Mouse (Mus musculus): ENCODE measurements around the gene Hist1h2bh. TPM values are rescaled to one million over a fixed set of nuclear protein-coding genes. Genes with fewer than 3 reads are reported as not detected.

The Hist1h2bh gene
- 2.4 and 4.0 TPM in 2 replicates for polyA plus RNA-seq (2012; rRNA removed)

DNA sequence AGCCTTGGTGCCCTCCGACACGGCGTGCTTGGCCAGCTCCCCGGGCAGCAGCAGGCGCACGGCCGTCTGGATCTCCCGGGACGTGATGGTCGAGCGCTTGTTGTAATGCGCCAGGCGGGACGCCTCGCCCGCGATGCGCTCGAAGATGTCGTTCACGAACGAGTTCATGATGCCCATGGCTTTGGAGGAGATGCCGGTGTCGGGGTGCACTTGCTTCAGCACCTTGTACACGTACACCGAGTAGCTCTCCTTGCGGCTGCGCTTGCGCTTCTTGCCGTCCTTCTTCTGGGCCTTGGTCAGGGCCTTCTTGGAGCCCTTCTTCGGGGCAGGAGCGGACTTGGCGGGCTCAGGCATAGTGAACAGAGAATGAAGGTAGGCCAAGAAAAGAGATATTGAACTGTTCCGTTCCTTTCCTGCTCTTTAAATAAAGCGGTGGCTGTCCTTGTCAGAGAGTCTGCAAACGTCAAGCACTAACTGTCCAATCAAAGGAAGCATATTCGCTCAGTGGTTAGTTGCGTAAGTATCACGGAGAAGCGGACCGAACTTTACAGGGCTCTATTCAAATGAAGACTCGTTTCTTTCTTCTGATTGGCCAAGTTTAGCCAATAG, at the start of gene Hist1h2bh:
Hist1h2bh (minus strand) TSS at position 394 of the 609 bp plus-strand sequence.

DNA sequence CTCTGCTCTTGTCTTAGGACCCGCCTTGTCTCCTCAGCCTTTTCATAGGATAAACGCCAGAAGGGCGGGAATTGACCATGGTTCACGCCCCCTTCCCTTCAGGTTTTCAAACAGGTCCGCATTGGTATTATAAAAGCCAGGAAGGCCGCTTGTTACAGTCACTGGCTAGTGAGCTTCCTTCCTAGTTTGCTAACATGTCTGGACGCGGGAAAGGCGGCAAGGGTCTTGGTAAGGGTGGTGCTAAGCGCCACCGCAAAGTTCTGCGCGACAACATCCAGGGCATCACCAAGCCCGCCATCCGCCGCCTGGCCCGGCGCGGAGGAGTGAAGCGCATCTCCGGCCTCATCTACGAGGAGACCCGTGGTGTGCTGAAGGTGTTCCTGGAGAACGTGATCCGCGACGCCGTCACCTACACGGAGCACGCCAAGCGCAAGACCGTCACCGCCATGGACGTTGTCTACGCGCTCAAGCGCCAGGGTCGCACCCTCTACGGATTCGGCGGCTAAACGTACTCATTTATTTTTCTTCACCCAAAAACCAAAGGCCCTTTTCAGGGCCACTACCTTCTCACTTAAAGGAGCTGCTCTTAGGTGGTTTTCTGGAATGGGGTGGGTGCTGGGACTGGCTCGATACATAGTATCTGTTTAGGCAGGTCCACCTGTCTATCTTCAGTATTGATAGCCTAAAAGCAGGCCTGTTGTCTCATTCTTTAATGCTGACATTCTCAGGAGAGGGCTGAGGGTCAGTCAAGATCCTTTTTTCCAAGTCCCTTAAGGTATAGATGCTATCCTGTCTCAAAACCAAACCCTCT, 38.4 kb upstream of the Hist1h2bh start, which contains the start of gene Hist1h4d:
Hist1h4d (plus strand) TSS at position 191 of the 811 bp plus-strand sequence.

DNA sequence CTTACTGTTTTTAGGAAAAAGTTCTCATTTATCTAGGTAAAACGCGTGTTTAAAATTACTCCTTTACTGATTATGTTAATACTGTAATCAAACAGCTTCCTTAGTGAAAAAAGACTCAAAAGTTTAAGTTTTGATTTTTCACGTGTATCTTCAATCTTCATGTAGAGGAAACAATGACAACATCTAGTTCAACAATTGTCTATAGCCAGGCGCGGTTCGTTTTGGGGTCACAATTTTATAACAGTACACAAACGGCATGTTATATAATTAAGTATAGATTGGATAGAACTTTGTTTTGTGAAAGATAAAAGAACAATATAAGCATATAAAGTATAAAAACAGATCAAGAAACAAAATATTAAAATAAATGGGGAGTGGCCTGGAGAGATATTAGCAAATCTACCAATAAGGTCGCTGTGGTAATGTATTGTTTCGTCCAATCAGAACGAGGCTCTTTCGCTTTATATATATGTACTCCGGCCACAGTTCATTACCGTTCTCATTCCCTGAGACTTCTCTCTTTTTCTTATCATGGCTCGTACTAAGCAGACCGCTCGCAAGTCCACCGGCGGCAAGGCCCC, 32.2 kb upstream of the Hist1h2bh start, which contains the start of gene Hist1h3d:
Hist1h3d (plus strand) TSS at position 493 of the 581 bp plus-strand sequence.

DNA sequence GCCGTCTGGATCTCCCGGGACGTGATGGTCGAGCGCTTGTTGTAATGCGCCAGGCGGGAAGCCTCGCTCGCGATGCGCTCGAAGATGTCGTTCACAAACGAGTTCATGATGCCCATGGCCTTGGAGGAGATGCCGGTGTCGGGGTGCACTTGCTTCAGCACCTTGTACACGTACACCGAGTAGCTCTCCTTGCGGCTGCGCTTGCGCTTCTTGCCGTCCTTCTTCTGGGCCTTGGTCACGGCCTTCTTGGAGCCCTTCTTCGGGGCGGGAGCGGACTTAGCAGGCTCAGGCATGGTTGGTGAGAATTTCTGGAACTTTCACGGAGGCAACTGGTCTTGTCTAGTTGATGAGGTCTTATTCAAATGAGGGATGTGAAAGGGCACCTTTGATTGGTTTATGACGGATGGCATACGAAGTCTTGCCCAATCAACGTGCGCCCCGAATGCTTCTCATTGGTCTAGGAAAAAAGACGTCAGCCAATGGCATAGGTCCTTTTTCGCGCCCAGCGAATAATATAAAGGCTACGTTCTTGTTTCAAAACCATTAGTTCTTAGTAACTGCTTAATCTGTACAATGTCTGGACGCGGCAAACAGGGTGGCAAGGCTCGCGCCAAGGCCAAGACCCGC, 30.8 kb upstream of the Hist1h2bh start, which contains the start of the genes Hist1h2bf and Hist1h2ad:
Hist1h2bf (minus strand) TSS at position 299 of the 627 bp plus-strand sequence.
Hist1h2ad (plus strand) TSS at position 484 of the 627 bp plus-strand sequence.

DNA sequence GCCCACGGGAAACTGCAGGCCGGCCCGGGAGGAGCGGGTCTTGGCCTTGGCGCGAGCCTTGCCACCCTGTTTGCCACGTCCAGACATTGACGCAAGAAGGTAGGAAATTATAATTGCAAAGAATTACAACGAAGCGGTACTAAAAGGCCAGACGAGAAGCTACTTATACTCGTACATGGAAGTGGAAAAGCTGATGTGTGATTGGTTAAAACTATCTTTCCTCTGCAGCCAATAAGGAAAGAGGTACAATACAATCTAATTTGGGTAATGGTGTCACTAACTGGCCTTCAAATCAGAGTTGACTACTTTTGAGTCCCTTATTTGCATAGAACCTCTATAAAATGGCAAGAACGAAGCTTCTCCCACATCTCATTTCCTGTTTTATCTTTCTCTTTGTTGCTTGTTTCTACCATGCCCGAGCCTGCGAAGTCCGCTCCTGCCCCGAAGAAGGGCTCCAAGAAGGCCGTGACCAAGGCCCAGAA, 27.9 kb upstream of the Hist1h2bh start, which contains the start of the genes Hist1h2ae and Hist1h2bg:
Hist1h2ae (minus strand) TSS at position 199 of the 482 bp plus-strand sequence.
Hist1h2bg (plus strand) TSS at position 375 of the 482 bp plus-strand sequence.

DNA sequence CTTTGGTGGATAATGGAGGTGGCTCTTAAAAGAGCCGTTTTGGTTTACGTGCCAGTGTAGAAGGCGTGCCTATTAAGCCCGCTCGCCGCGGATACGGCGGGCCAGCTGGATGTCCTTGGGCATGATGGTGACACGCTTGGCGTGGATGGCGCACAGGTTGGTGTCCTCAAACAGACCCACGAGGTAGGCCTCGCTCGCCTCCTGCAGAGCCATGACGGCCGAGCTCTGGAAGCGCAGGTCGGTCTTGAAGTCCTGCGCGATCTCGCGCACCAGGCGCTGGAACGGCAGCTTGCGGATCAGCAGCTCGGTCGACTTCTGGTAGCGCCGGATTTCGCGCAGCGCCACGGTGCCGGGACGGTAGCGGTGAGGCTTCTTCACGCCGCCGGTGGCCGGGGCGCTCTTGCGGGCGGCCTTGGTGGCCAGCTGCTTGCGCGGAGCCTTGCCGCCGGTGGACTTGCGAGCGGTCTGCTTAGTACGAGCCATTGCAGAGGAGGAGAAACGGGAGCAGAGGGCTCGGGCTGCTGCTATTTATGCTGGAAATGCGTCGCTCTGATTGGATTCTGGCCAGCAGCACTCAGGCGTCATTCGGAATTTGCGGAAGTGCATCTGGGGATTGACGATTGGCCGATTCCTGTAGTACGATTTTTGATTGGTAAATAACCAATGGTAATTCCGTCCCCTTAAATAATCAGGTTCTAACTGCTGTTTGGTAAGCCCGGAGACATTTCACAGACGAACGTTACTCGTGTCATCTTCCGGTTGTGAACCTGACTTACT, 18.9 kb upstream of the Hist1h2bh start, which contains the start of gene Hist1h3e:
Hist1h3e (minus strand) TSS at position 487 of the 777 bp plus-strand sequence.

DNA sequence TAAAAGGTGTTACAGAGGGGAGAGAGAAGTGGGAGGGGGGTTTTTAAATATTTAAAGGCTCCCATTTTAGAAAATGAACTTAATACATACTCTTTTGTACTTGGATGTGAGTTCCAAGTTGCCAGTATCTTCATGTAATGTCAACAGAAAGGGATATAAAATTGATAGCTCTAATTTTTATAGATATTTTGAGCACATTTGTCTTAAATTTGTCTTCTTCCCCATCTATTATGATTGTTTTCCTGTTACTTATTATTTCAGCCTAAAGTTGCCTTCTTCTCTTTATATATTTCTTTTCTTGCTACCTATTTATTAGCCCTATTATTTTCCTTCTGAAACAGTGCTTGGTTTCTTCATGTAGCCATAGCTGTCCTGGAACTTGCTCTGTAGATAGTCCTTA, 9.8 kb upstream of the Hist1h2bh start, which contains the start of gene Hist1h1d:
Hist1h1d (plus strand) TSS at position 301 of the 400 bp plus-strand sequence.

DNA sequence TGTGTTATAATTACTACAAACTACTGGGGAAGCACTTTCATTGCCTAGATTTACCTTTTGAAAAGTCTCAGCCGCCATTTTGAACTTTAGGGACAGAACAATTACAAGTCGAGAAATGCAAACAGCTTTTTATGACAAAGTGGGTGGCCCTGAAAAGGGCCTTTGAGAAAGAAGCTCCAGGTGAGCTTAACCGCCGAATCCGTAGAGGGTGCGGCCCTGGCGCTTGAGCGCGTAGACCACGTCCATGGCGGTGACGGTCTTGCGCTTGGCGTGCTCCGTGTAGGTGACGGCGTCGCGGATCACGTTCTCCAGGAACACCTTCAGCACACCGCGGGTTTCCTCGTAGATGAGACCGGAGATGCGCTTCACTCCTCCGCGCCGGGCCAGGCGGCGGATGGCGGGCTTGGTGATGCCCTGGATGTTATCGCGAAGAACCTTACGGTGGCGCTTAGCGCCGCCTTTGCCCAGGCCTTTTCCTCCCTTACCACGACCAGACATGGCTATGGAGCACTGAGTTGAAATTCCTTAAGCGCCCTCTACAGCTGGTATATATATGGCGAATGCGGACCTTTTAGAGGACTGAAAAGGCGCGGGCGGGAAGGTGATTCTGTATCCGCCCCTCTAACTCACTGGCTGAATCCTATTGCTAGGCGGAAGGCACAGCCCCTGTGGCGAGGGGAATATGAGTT, 8.1 kb upstream of the Hist1h2bh start, which contains the start of gene Hist1h4f:
Hist1h4f (minus strand) TSS at position 503 of the 689 bp plus-strand sequence.

DNA sequence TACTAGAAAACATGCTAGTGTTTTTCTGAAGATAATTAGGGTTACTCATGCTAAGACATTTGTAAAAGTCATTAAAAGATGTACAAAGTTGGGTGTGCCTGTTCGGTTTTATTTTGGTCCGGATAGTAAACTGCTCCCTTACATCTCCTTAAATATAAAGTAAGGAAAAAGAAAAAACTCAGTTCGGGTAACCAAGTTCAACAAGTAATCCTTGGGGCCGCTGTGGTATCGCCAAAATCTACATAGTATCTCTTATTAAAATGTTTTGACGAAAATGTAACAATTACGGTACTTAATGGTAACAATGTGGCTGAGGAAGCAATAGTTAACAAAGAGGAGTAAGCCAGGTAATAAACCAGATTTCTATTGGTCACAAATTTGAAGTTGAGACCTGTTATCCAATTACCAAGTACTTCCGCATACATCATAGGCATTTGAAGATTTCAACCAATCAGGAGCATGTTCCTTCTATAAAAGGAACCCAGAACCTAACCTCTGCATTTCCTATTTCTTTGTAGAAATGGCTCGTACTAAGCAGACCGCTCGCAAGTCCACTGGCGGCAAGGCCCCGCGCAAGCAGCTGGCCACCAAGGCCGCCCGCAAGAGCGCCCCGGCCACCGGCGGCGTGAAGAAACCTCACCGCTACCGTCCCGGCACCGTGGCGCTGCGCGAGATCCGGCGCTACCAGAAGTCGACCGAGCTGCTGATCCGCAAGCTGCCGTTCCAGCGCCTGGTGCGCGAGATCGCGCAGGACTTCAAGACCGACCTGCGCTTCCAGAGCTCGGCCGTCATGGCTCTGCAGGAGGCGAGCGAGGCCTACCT, 984 bp upstream of the Hist1h2bh start, which contains the start of gene Hist1h3f:
Hist1h3f (plus strand) TSS at position 88 of the 822 bp plus-strand sequence.

DNA sequence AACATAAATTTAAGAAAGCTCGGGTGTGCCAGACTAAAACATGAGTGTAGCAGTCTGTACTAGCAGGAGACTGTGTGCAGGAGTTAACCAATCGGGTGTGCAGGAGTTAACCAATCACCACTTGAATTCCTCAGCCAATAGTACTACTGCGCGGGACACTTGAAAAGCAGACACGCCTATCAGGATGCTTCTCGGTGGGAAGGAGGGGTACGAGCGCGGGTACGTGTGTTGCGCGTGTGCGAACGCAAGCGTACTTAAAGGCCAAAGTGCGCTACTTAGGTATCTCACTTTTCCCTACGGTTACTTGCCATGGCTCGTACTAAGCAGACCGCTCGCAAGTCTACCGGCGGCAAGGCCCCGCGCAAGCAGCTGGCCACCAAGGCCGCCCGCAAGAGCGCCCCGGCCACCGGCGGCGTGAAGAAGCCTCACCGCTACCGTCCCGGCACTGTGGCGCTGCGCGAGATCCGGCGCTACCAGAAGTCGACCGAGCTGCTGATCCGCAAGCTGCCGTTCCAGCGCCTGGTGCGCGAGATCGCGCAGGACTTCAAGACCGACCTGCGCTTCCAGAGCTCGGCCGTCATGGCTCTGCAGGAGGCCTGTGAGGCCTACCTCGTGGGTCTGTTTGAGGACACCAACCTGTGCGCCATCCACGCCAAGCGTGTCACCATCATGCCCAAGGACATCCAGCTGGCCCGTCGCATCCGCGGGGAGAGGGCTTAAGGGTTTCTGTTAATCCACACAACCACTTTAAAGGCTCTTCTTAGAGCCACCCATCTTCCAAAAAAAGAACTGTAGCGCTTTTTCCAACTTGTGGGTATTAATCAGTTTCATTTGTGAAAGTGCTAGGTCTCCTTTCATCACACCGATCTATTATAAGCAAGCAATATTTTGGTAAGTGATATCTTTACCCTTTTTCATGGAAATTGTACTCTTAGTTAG, 7.8 kb downstream of the Hist1h2bh start, which contains the start of gene Hist1h3g:
Hist1h3g (plus strand) TSS at position 286 of the 939 bp plus-strand sequence.

DNA sequence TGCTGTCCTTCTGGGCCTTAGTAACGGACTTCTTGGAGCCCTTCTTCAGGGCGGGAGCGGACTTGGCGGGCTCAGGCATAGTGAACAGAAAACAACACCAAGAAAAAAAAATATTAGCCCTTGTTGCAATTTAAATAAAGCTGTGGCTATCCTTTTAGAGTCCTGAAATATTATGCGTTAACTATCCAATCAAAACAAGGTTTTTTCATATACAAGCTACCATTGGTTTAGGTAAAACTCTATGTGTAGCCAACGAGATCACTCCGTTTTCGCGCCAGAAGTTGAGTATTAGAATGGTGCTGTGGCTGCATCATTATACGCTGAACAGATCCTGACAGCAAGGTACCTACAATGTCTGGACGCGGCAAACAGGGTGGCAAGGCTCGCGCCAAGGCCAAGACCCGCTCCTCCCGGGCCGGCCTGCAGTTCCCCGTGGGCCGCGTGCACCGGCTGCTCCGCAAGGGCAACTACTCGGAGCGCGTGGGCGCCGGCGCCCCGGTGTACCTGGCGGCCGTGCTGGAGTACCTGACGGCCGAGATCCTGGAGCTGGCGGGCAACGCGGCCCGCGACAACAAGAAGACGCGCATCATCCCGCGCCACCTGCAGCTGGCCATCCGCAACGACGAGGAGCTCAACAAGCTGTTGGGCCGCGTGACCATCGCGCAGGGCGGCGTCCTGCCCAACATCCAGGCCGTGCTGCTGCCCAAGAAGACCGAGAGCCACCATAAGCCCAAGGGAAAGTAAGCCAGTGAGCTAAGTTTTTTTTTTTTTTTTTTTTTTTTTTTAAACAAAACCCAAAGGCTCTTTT, 9.4 kb downstream of the Hist1h2bh start, which contains the start of gene Hist1h2af:
Hist1h2af (plus strand) TSS at position 347 of the 808 bp plus-strand sequence.

DNA sequence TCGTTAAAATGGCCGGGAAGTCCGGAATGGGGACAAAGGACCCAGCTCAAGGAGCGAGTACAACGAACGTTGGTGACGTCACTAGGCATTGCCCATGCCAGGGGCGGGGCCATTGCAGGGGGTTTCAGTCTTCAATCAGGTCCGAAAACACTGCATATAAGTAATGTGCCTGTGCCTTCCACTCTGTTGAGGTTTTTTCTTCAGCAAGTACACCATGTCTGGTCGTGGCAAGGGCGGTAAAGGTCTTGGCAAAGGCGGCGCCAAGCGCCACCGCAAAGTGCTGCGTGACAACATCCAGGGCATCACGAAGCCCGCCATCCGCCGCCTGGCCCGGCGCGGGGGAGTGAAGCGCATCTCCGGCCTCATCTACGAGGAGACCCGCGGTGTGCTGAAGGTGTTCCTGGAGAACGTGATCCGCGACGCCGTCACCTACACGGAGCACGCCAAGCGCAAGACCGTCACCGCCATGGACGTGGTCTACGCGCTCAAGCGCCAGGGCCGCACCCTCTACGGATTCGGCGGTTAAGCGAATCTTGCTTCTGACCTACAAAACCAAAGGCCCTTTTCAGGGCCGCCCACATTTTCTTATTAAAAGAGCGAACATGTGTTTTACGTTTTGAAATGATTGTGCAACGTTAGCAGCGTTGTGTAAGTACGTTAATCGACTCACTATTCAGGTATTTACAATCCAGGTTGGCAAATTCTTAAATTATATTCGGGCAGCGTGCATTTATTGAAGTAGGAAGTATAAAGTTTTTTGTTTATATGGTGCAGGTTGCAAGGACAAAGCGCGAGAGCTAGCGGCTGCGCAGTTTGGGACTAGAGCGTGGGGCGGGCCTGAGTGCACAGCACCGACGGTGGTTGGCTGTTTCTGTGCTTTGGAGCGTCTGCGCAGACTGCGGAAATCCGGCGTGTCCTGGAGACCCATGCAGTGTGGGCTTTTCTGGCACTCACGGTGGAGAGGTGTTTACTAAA, 12.0 kb downstream of the Hist1h2bh start, which contains the start of gene Hist1h4h:
Hist1h4h (plus strand) TSS at position 150 of the 975 bp plus-strand sequence.

